Mouse (Mus musculus) heart, adult 9 months (tissue): ENCODE data around the gene Myo10.

ENCODE experiments used
- DNase-seq, 2 experiments: peaks; one replicate each; pipeline ENCODE4 v3.0.0; 2022; ENCODE audit warnings: low spot score in 2 of 2

Gene Myo10

DNA sequence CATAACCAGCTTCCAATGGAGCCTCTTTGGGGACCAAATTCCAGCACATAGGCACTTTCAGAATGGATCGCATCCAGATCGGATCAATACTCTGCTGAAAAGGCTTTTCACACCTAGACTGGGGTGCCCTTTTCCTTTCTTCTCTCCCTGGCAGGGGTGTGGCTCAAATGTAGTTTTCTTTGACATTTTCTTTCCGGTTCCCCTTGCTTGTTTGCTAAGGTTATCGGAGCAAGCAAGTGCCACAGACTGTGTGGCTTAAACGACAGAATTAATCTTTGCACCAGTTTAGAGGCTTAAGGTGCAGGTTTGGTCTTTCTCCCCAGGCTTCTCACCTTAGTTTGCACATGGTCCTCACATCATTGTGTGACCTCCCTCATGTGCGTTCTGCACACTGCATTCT lies 11.1 kb upstream of the Myo10 start:
- DNase-seq, result no peak

GRCm38 (mm10) chr15:25620560-25620959 lies 1.8 kb upstream of the Myo10 start:
- no peak for DNase-seq

- DNase-seq, result no peak
These were observed 750 bp upstream of the Myo10 start for GRCm38 (mm10) chr15:25621351-25622199.

- DNase-seq, result peak; percentile 48 to 63
These were observed 644 bp downstream of the Myo10 start for GRCm38 (mm10) chr15:25622867-25623471.

- DNase-seq, result no peak
These were observed 1.3 kb downstream of the Myo10 start for GRCm38 (mm10) chr15:25623556-25624180.

- DNase-seq, result peak; percentile 34 to 42
These were observed 1.9 kb downstream of the Myo10 start for GRCm38 (mm10) chr15:25624263-25624662.

- DNase-seq, result peak; percentile 24 to 33
These were observed 3.1 kb downstream of the Myo10 start for GRCm38 (mm10) chr15:25625471-25625870.

- DNase-seq, result no peak
These were observed 4.7 kb downstream of the Myo10 start for GRCm38 (mm10) chr15:25627012-25627411.

GRCm38 (mm10) chr15:25628251-25628650 lies 5.9 kb downstream of the Myo10 start:
- DNase-seq, result no peak

DNA sequence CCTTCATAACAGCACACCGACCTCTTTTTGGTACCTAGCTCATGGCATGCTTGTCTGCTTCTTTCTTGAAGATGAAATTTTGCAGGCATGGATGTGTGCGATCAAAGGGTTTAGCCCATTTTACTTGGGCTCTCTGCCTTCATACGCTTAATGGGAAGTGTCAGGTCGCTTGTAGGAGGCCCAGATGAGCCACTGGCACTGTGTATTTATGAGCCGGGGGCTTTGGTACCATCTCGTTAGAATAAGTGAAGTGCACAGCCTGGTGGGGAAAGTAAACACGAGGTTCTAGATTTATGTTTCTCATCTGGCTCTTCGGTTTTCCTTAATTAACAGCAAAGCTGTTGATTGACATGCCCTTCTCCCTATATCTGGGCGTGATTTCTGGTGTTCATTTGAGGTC lies 8.4 kb downstream of the Myo10 start:
- DNase-seq, result no peak

DNA sequence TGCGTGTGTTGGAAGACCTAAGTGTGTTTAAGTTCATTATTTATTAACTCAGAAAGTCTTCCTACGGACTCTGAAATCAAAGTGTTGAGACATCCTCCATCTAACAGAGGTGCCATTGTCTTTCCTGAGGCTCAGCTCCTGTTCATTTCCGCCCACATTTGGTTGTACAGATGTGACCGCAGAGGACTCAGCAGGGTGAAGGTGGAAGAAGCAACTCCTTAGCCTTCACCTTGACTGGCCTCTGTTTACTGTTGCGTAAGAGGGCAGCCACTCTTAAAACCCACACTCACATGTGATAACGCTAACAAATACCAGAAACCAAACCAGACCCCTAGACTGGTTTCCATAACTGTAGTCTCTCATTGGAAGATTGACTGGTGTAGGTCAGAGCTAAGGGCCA lies 9.0 kb downstream of the Myo10 start:
- DNase-seq, result no peak

- DNase-seq, result no peak
These were observed 10.6 kb downstream of the Myo10 start for GRCm38 (mm10) chr15:25632902-25633301.

GRCm38 (mm10) chr15:25633674-25634340 lies 11.5 kb downstream of the Myo10 start:
- peak in 1 of 2 experiments; percentile 27 for DNase-seq

- DNase-seq, result peak; percentile 49 to 53
These were observed 15.4 kb downstream of the Myo10 start for GRCm38 (mm10) chr15:25637727-25638126.

GRCm38 (mm10) chr15:25639217-25639616 lies 16.9 kb downstream of the Myo10 start:
- no peak for DNase-seq

GRCm38 (mm10) chr15:25640840-25641752 lies 18.8 kb downstream of the Myo10 start:
- DNase-seq, result peak in 1 of 2 experiments; percentile 67

DNA sequence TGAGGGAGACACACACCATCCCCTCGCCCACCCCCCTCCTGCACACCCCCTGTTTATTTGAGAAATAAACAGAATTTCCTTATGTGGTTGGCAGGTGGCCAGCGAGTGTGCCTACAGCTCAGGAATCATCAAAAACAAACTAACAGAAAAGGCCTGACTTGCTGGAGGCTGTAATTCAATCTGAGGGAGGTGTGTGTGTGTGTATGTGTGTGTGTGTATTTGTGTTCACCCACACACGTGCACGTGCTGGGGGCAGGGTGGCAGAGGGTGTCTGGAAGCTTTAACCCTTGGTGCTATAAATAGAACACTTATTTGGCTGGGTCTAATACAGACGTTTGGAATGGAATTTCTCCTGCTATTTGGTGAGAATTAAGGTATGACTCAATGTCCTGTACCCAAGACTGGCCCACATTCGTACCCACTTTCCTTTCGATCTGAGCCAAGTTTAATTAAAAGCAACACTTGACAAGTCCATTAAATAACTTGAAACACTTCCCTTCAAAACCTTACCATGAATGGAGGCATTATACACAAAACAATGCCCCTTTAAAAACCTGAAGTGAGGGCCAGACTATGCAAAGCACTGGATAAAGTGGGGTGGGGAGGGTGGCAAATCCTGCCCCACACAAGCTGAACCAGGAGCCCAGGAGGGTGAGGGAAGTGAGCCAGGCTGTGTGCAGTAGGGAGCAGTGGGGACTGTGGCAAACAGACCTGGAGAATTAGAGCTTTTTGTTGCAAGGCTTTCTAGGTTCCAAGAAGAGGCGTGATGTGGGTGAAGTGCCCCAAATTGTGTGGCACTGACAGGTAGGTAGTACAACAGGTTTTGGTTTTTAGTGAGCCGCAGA lies 20.1 kb downstream of the Myo10 start:
- DNase-seq, result no peak

DNA sequence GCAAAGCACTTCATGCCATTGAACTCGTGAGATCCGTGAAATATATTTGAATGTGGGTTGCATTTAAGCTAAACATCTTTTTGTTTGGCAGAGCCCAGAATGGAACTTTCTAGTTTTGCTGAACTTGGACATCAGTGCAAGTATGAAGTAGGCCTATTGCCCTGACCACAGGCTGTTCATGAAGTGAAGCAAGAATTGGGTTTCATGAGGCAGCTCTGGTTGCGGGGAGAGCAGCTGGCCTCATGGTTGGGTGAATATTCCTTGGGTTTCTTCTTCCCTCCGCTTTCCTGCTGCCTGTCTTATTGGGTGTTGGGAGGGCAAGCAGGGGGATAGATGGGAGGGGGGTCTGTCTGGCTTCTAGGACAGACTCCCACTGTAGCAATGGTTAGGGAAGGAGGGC lies 23.5 kb downstream of the Myo10 start:
- DNase-seq, result no peak

GRCm38 (mm10) chr15:25648287-25648686 lies 26.0 kb downstream of the Myo10 start:
- no peak for DNase-seq

GRCm38 (mm10) chr15:25650371-25650770 lies 28.0 kb downstream of the Myo10 start:
- peak in 1 of 2 experiments; percentile 52 for DNase-seq
